In the genomic region with DNA sequence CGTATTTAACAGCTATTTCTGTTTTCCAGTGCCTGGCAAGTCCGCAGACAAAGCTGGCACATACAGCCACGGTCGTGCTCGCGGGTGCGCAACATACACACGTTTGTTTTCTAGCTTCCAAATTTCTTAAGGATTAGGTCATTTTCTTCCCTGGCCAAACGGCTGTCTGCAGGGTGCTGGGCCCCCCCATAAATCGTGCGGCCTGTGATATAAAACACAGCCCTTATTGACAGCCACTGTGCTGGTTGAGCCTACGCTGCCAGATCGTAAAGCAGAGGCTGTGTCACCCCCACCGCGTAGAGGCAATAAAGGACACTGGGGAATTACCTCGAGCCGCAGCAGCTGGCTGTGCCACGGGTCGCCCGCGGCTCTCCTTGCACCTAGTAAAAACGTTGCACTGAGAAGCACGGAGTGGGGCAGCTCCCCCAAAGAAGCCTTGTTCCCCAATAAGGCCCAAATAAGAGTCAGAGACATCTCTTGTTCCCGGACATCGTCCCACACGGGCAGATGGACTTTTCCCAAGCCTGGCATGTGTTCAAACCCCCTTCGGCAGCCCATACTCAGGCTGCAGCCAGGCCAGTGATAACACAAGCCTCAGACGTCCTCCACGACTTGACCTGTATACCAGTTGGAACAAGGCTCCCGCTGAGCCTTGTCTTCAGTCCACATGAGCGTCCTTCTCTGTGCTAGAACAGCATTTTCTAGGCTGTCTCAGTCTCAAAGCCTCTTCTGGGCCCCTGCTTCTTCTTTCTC, we compare ENCODE assay signal across 7 mouse cellular contexts.
A peak's percentile ranks its signal among the peaks of the same experiment; 100 is the strongest.
DNase-seq lines count a peak whose midpoint lies in the region; ATAC-seq and TF ChIP-seq lines count a peak whose summit lies in the region.

No protein-coding gene starts in this region.

- H3K9ac ChIP-seq in forebrain, postnatal 0 days = no peak overlapping the region; the same call in 1 of the 2 replicates
- H3K9ac ChIP-seq in limb, embryonic 13.5 days = no peak overlapping the region

- no peak for TF ChIP-seq CTCF in forebrain, postnatal 0 days (IDR thresholded peaks at IDR 0.05; ENCODE audit: low read depth)

- no peaks in the 10 kb centered on the region for H3K4me1 ChIP-seq in brown adipose tissue, adult 24 weeks (ENCODE audit: control insufficient read depth, insufficient read depth, insufficient read length, low read length)
- H3K4me1 ChIP-seq in forebrain, postnatal 0 days (ENCODE audit: insufficient read depth) = 0 out of 2 replicates have a peak, but pooled peaks cover 5% of the 10 kb centered on the region
- H3K4me1 ChIP-seq in limb, embryonic 13.5 days = peaks cover 49% of the 10 kb centered on the region

- peak overlapping the region; percentile 26 for H3K4me3 ChIP-seq in brown adipose tissue, adult 24 weeks (ENCODE audit: insufficient read depth, low read depth, low read length)
- no peak overlapping the region for H3K4me3 ChIP-seq in forebrain, postnatal 0 days (ENCODE audit: low read depth, low read length)
- peak overlapping the region; percentile 0; the same call in 1 of the 2 replicates for H3K4me3 ChIP-seq in limb, embryonic 13.5 days

- DNase-seq in kidney, postnatal 10 days = peak; percentile 24
- no peak for DNase-seq in kidney, adult 18-20 months
- peak; percentile 48 for DNase-seq in forebrain, postnatal 0 days
- no peak for DNase-seq in cerebellum, postnatal 36 days

- peak overlapping the region; percentile 23; the same call in 1 of the 2 replicates for H3K4me2 ChIP-seq in forebrain, postnatal 0 days (ENCODE audit: low read depth)
- H3K4me2 ChIP-seq in limb, embryonic 13.5 days (replicated peaks) = peak overlapping the region; percentile 52

- no peaks in the 10 kb centered on the region for H3K9me3 ChIP-seq in forebrain, postnatal 0 days (ENCODE audit: low read length)
- no peaks in the 10 kb centered on the region; the same call in none of the 2 replicates for H3K9me3 ChIP-seq in limb, embryonic 13.5 days

- ATAC-seq in forebrain, postnatal 0 days = peak; percentile 73
- ATAC-seq in limb, embryonic 13.5 days (ENCODE audit: low FRiP score, low read depth) = peak; percentile 91
- no peak for ATAC-seq in megakaryocyte-erythroid progenitor cell, adult 5-6 weeks (replicated peaks; ENCODE audit: low FRiP score, low TSS enrichment, poor library complexity, severe bottlenecking)

- peak overlapping the region; percentile 69 for H3K27ac ChIP-seq in brown adipose tissue, adult 24 weeks (replicated peaks; ENCODE audit: low read depth, low read length)
- H3K27ac ChIP-seq in forebrain, postnatal 0 days (ENCODE audit: low read depth, low read length) = no peak overlapping the region
- peak overlapping the region; percentile 94 for H3K27ac ChIP-seq in limb, embryonic 13.5 days

- 36% methylated on average over 31 of the region's 31 CpGs for WGBS in forebrain, postnatal 0 days
- 11% methylated on average over 31 of the region's 31 CpGs for WGBS in limb, embryonic 13.5 days

- H3K36me3 ChIP-seq in forebrain, postnatal 0 days (ENCODE audit: insufficient read depth) = no peaks in the 10 kb centered on the region
- no peaks in the 10 kb centered on the region for H3K36me3 ChIP-seq in limb, embryonic 13.5 days

- H3K27me3 ChIP-seq in forebrain, postnatal 0 days (ENCODE audit: insufficient read depth, low read length) = no peaks in the 10 kb centered on the region
- no peaks in the 10 kb centered on the region; the same call in 1 of the 2 replicates for H3K27me3 ChIP-seq in limb, embryonic 13.5 days

Comparison
In these comparisons a context has a peak if more than half of its experiments do, and no peak if none do; other contexts are left out.
1. DNase-seq: peak in kidney, postnatal 10 days (single experiment) and forebrain, postnatal 0 days (single experiment); none in kidney, adult 18-20 months (single experiment) and cerebellum, postnatal 36 days (0 of 2).